Mouse (Mus musculus): ENCODE results near the gene Dph7. TPM values are rescaled to one million over a fixed set of nuclear protein-coding genes. Genes with fewer than 3 reads are reported as not detected.
A peak's percentile ranks its signal among the peaks of the same experiment; 100 is the strongest.

The Dph7 gene
- polyA plus RNA-seq, 1 experiment from 2014 or later: 44.9 TPM

GRCm38 (mm10) chr2:24996471-24996870 is 34.3 kb downstream of the Dph7 start:
- no peaks in the 10 kb centered on the region for H3K4me1 ChIP-seq (replicated peaks; ENCODE audit: control insufficient read depth, insufficient read depth, low read length)
- H3K36me3 ChIP-seq (ENCODE audit: control insufficient read depth, insufficient read depth): no peaks in the 10 kb centered on the region
- H3K27ac ChIP-seq (ENCODE audit: low read length): no peak overlapping the region
- H3K4me2 ChIP-seq (ENCODE audit: low read length): no peak overlapping the region
- no peaks in the 10 kb centered on the region for H3K9me3 ChIP-seq (ENCODE audit: control insufficient read depth, low read length)
- H3K27me3 ChIP-seq (replicated peaks; ENCODE audit: control insufficient read depth, insufficient read depth, low read length): no peaks in the 10 kb centered on the region
- no peak overlapping the region for H3K9ac ChIP-seq (replicated peaks; ENCODE audit: low read depth, low read length)
- 96% methylated on average over 2 of the region's 2 CpGs for WGBS
- no peak overlapping the region for H3K4me3 ChIP-seq (replicated peaks; ENCODE audit: low read length)
- ATAC-seq: no peak

GRCm38 (mm10) chr2:25000544-25001235 is 38.5 kb downstream of the Dph7 start:
- H3K9ac ChIP-seq (replicated peaks; ENCODE audit: low read depth, low read length): no peak overlapping the region
- no peaks in the 10 kb centered on the region for H3K36me3 ChIP-seq (ENCODE audit: control insufficient read depth, insufficient read depth)
- no peaks in the 10 kb centered on the region for H3K9me3 ChIP-seq (ENCODE audit: control insufficient read depth, low read length)
- 72% methylated on average over 3 of the region's 3 CpGs for WGBS
- ATAC-seq: no peak
- no peaks in the 10 kb centered on the region for H3K4me1 ChIP-seq (replicated peaks; ENCODE audit: control insufficient read depth, insufficient read depth, low read length)
- no peak overlapping the region for H3K4me2 ChIP-seq (ENCODE audit: low read length)
- H3K27me3 ChIP-seq (replicated peaks; ENCODE audit: control insufficient read depth, insufficient read depth, low read length): no peaks in the 10 kb centered on the region
- H3K27ac ChIP-seq (ENCODE audit: low read length): no peak overlapping the region
- H3K4me3 ChIP-seq (replicated peaks; ENCODE audit: low read length): no peak overlapping the region

- Histone ChIP-seq H3K4me3 (replicated peaks; ENCODE audit: low read length) (no peak overlapping the region), H3K9ac (replicated peaks; ENCODE audit: low read depth, low read length) (no peak overlapping the region), H3K36me3 (ENCODE audit: control insufficient read depth, insufficient read depth) (no peaks in the 10 kb centered on the region), H3K27ac (ENCODE audit: low read length) (no peak overlapping the region), H3K4me2 (ENCODE audit: low read length) (no peak overlapping the region), H3K4me1 (replicated peaks; ENCODE audit: control insufficient read depth, insufficient read depth, low read length) (no peaks in the 10 kb centered on the region), H3K9me3 (ENCODE audit: control insufficient read depth, low read length) (no peaks in the 10 kb centered on the region), H3K27me3 (replicated peaks; ENCODE audit: control insufficient read depth, insufficient read depth, low read length) (no peaks in the 10 kb centered on the region)
- 48% methylated on average over 9 of the region's 9 CpGs for WGBS
- peak; percentile 47; the same call in 1 of the 2 replicates for ATAC-seq
Measured at GRCm38 (mm10) chr2:25003946-25004786, 42.0 kb downstream of the Dph7 start.

DNA sequence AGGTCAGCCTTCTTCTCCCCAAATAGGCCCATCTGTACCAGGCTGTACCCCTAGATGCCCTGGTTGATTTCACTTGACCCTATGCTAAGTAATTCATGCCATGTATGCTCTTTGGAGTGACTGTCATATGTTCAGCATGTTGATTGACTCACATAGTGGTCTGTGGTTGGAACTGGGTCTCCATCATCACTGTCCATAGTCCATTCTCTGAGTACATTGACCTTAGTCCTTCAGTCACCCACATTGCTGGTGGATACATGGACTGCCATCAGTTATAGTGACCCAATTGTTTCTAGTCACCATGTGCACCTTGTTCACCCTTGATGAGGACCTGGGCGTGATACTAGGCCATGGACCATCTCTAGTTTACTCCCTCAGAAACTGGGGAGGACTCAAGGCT is 44.6 kb downstream of the Dph7 start:
- Histone ChIP-seq H3K27ac (ENCODE audit: low read length) (no peak overlapping the region), H3K36me3 (ENCODE audit: control insufficient read depth, insufficient read depth) (no peaks in the 10 kb centered on the region), H3K27me3 (replicated peaks; ENCODE audit: control insufficient read depth, insufficient read depth, low read length) (no peaks in the 10 kb centered on the region), H3K4me3 (replicated peaks; ENCODE audit: low read length) (no peak overlapping the region), H3K4me2 (ENCODE audit: low read length) (no peak overlapping the region), H3K9me3 (ENCODE audit: control insufficient read depth, low read length) (no peaks in the 10 kb centered on the region), H3K9ac (replicated peaks; ENCODE audit: low read depth, low read length) (no peak overlapping the region), H3K4me1 (replicated peaks; ENCODE audit: control insufficient read depth, insufficient read depth, low read length) (no peaks in the 10 kb centered on the region)
- 84% methylated on average over 1 of the region's 1 CpGs for WGBS
- ATAC-seq: no peak

DNA sequence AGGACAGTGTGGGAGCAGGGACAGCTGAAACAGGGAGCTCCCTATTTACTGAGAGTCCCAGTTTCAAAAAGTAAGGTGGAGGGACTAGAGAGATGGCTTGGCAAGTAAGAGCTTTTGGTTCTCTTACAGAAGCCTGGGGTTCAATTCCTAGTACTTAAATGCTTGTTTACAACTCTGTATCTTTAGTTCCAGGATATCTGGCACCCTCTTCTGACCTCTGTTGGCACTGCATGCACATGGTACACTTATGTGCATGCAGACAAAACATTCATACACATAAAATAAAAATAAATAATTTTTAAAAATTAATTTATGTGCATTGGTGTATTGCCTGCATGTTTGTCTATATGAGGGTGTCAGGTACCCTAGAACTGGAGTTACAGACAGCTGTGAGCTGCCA is 46.0 kb downstream of the Dph7 start:
- H3K4me1 ChIP-seq (replicated peaks; ENCODE audit: control insufficient read depth, insufficient read depth, low read length): no peaks in the 10 kb centered on the region
- no peaks in the 10 kb centered on the region for H3K9me3 ChIP-seq (ENCODE audit: control insufficient read depth, low read length)
- no peak overlapping the region for H3K27ac ChIP-seq (ENCODE audit: low read length)
- H3K4me3 ChIP-seq (replicated peaks; ENCODE audit: low read length): no peak overlapping the region
- no peaks in the 10 kb centered on the region for H3K27me3 ChIP-seq (replicated peaks; ENCODE audit: control insufficient read depth, insufficient read depth, low read length)
- ATAC-seq: no peak
- H3K4me2 ChIP-seq (ENCODE audit: low read length): no peak overlapping the region
- no peak overlapping the region for H3K9ac ChIP-seq (replicated peaks; ENCODE audit: low read depth, low read length)
- no peaks in the 10 kb centered on the region for H3K36me3 ChIP-seq (ENCODE audit: control insufficient read depth, insufficient read depth)

Small RNA genes lying within 50 kb of the gene (microRNA-seq; reads per million reads assigned to microRNA genes)
- not detected for gene Gm22875

Other genes starting within 250 kb of the Dph7 start
- 8.7 and 10.1 TPM in 2 replicates for gene Cacna1b, start 199.2 kb upstream of the Dph7 start, polyA plus RNA-seq (2015; fragmentation: Nextera tagmentation; extraction: Ambion mirVana)
- gene Ehmt1, start 42.8 kb upstream of the Dph7 start, polyA plus RNA-seq (2015; fragmentation: Nextera tagmentation; extraction: Ambion mirVana): 125 and 132 TPM in 2 replicates
- 31.7 and 40.9 TPM in 2 replicates for gene Arrdc1, start 27.1 kb upstream of the Dph7 start, polyA plus RNA-seq (2015; fragmentation: Nextera tagmentation; extraction: Ambion mirVana)
- gene Zmynd19, start 12.6 kb upstream of the Dph7 start, polyA plus RNA-seq (2015; fragmentation: Nextera tagmentation; extraction: Ambion mirVana): 16.7 and 20.8 TPM in 2 replicates
- gene Mrpl41, start 12.7 kb downstream of the Dph7 start, polyA plus RNA-seq (2015; fragmentation: Nextera tagmentation; extraction: Ambion mirVana): 143 and 150 TPM in 2 replicates
- 4.4 and 4.5 TPM in 2 replicates for gene Pnpla7, start 13.6 kb downstream of the Dph7 start, polyA plus RNA-seq (2015; fragmentation: Nextera tagmentation; extraction: Ambion mirVana)
- 186 and 223 TPM in 2 replicates for gene Nsmf, start 92.0 kb downstream of the Dph7 start, polyA plus RNA-seq (2015; fragmentation: Nextera tagmentation; extraction: Ambion mirVana)
- gene Entpd8, start 117.9 kb downstream of the Dph7 start, polyA plus RNA-seq (2015; fragmentation: Nextera tagmentation; extraction: Ambion mirVana): not detected in 2 replicates
- gene Noxa1, start 132.7 kb downstream of the Dph7 start, polyA plus RNA-seq (2015; fragmentation: Nextera tagmentation; extraction: Ambion mirVana): not detected in 2 replicates
- 15.8 and 22.0 TPM in 2 replicates for gene Nrarp, start 218.4 kb downstream of the Dph7 start, polyA plus RNA-seq (2015; fragmentation: Nextera tagmentation; extraction: Ambion mirVana)
- 0.85 and 1.6 TPM in 2 replicates for gene Tor4a, start 234.5 kb downstream of the Dph7 start, polyA plus RNA-seq (2015; fragmentation: Nextera tagmentation; extraction: Ambion mirVana)
- 91.7 and 101 TPM in 2 replicates for gene Nelfb, start 249.1 kb downstream of the Dph7 start, polyA plus RNA-seq (2015; fragmentation: Nextera tagmentation; extraction: Ambion mirVana)

Data from forebrain, embryonic 16.5 days (tissue).